1 mouse cellular context compared by ENCODE assay signal in the genomic region with DNA sequence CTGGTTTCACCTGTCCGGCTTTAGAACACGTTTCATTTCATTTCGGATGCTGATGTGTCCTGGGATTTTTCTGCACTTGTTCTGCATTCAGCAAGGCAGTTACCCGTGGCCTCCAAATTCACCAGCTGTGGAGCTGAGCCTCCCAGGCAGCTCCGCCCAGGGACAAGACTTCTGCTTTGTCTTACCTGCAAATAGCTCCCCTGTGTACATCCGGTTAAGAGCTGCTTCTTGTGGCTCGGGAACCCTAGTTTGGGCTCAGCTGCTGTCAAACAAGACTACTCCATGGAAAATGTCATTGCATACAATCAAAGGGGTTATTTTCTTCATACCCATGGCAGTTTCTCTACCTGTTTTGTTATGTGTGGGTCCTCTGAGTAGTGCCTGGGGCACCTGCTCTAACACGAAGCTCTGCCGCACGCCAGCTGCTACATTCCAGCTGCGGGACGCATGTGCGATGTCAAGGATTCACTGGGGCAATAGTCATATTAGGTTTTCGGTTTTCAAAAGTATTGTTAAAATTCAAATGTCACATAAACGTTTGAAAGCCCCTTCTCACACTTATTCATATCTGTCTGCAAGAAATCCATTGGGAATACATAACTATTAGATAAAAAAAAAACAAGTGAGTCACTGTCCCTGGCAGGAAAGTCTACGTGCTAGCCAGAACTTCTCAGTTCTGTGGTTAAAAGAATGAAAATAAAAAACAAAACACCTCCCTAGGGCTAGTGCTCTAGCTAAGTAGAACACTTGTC.
TF ChIP-seq lines count a peak whose summit lies in the region.

No protein-coding gene starts in this region.

TF ChIP-seq in CH12.LX, 34 proteins besides CTCF, POLR2A, EP300 and RAD21 (continued from another document):
- TF ChIP-seq JUN (IDR thresholded peaks at IDR 0.05; ENCODE audit: insufficient read depth, low read depth, low read length): no peak; the same call in 1 of the 2 replicates
- TF ChIP-seq CHD1 (IDR thresholded peaks at IDR 0.05; ENCODE audit: low read depth, low read length): no peak
- TF ChIP-seq ZKSCAN1 (IDR thresholded peaks at IDR 0.05; ENCODE audit: borderline replicate concordance, low read depth, low read length): no peak
- no peak for TF ChIP-seq USF2 (conservative IDR thresholded peaks at IDR 0.05; ENCODE audit: low read depth, low read length)
- no peak for TF ChIP-seq SMC3 (IDR thresholded peaks at IDR 0.05; ENCODE audit: low read depth, low read length)
- TF ChIP-seq NELFE (IDR thresholded peaks at IDR 0.05; ENCODE audit: low read depth, low read length): no peak
- TF ChIP-seq TCF12 (IDR thresholded peaks at IDR 0.05; ENCODE audit: low read depth, low read length): peak; percentile 68; the same call in 1 of the 2 replicates
- peak; percentile 48; the same call in 1 of the 2 replicates for TF ChIP-seq ZNF384 (IDR thresholded peaks at IDR 0.05; ENCODE audit: low read depth, low read length)
- no peak; the same call in 1 of the 2 replicates for TF ChIP-seq RCOR1 (conservative IDR thresholded peaks at IDR 0.05; ENCODE audit: low read depth, low read length)
- no peak for TF ChIP-seq PAX5 (IDR thresholded peaks at IDR 0.05; ENCODE audit: low read length)
- no peak; the same call in 1 of the 2 replicates for TF ChIP-seq IRF4 (IDR thresholded peaks at IDR 0.05; ENCODE audit: low read depth, low read length)
- TF ChIP-seq CHD2 (IDR thresholded peaks at IDR 0.05; ENCODE audit: low read length): no peak
- no peak for TF ChIP-seq ZMIZ1 (IDR thresholded peaks at IDR 0.05; ENCODE audit: low read depth, low read length)
- TF ChIP-seq MAZ (IDR thresholded peaks at IDR 0.05; ENCODE audit: low read depth, low read length): no peak
- TF ChIP-seq SIN3A (IDR thresholded peaks at IDR 0.05; ENCODE audit: low read length): no peak; the same call in none of the 2 replicates
- TF ChIP-seq USF1 (IDR thresholded peaks at IDR 0.05; ENCODE audit: low read depth, low read length): no peak
- TF ChIP-seq JUND (conservative IDR thresholded peaks at IDR 0.05; ENCODE audit: low read depth, low read length): no peak; the same call in 1 of the 2 replicates
